Mouse (Mus musculus): ENCODE data around the gene Tm4sf1.

DNA sequence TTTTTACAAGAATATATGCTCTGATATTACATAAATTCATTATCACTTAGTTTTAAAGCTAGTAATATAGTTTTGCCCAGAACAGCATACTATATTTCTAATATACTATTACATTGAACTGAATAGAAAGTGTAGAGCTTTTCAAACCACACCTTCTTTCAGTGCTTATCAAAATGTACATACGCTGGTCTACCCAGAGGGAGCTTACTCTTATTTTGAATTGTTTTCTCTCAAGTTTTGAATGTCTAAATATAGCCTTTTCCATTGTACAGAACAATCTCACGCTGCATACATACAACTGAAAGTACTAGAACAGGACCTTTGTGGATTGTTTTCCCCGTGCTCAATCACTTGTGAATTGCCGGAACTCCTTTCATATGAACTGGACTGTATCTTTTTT, 23.6 kb downstream of the Tm4sf1 start:
- no peak for TF ChIP-seq CTCF (IDR thresholded peaks at IDR 0.05)
- no peak for TF ChIP-seq POLR2A (IDR thresholded peaks at IDR 0.05; ENCODE audit: insufficient read depth, low read depth, low read length)
- TF ChIP-seq EP300 (IDR thresholded peaks at IDR 0.05; ENCODE audit: insufficient read depth, low read depth, low read length) = no peak

Measured in heart, adult 2 months (tissue).